Mouse (Mus musculus) CD4-positive, CD25-positive, alpha-beta regulatory T cell, adult 9 weeks (primary cell): ENCODE data around the gene Ndufa4l2. TPM values are rescaled to one million over a fixed set of nuclear protein-coding genes. Genes with fewer than 3 reads are reported as not detected.

ENCODE experiments used
- polyA plus RNA-seq: library from polyadenylated mRNA; unstranded; fragments of 100-300 nt; shearing (Covaris generic); gene quantifications from one replicate; pipeline ENCODE4 v1.2.1, GENCODE M21; 2017

Gene Ndufa4l2
- not detected for polyA plus RNA-seq

DNA sequence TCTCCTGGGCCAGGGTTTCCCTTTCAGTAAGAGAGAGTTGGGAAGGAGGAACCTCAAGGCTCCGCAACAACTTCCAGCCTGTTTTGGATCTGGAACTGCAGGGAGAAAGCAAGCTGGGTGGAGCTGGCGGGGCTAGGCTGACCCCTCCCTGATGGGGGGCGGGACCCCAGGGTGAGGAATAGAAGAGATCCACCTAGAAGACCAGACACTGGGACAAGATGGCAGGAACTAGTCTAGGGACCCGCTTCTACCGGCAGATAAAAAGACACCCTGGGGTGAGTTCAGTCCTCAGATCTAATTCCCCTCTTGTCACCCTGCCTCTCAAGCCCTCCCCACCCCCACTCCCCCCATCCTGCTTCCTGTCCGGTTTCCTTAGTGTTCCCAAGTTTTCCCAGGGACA lies at the start of gene Ndufa4l2:
Ndufa4l2 (plus strand) TSS at position 204 of the 400 bp plus-strand sequence.

DNA sequence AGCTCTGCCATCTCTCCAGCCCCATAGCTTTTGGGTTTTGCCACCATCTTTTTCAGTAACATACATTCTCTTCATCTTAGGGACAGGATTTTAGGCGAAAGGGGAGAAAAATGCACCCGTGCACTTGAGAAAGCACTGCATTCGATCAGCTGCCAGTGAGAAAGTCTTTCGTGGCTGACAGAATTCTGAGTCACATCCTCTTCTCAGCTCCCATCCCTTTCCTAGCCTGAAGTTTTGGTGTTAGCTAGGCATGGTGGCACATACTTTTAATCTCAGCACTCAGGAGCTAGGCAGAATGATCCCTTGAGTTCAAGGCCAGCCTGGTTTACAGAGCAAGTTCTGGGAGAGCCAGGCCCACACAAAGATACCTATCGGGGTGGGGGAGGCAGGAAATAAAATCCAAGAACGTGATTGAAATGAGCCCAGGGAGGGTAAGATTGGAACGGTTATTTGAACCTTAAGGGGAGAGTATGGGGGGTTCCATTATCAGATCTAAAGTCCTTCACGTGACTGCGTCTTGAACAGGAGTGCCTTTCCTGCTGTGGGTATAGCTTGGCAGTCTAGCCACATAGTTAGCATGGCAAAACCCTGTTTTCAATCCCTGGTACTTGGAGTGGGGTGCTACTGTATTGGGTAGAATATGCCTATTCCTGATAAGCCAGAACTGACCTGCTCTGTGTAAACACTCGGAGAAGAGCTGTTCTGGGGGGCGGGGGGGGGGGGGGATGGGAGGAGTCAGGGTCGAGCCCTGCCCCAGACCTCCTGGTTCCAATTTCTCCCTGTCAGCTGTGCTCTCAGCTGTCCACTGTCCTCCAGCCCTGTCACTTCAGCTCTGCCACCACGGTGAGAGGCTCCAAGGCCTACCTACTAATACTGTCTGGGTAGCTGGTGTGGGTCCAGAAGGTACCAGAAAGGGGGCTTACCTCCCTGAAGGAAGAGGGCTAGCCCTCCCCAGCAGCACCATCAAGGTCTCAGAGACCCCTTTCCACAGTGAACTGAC lies 13.6 kb upstream of the Ndufa4l2 start, which contains the start of gene Stac3:
Stac3 (plus strand) TSS at position 793 of the 1,000 bp plus-strand sequence.

DNA sequence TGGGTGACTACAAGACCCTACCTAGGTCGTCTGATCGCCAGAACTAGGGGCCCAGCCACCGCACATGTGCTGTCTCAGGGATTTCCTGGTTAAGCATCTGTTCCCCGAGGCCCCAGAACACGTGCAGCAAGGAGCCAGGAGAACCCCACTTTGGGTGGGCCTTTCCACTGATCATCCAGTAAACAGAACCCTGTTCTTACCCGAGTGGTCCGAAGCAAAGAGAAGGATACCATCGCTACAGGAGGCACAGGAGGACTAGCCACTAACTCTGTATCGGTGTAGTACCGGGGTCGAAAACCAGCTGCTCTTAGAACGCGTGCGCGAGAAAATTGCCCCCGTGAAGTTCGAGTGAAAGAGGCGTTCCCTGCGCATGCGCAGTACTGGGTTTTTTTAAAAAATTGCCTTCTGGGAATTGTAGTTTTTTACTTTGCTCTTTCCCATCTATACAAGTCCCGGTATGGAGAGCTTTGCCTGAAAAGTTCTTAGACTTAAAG lies 7.4 kb downstream of the Ndufa4l2 start, which contains the start of gene Shmt2:
Shmt2 (minus strand) TSS at position 357 of the 494 bp plus-strand sequence.

DNA sequence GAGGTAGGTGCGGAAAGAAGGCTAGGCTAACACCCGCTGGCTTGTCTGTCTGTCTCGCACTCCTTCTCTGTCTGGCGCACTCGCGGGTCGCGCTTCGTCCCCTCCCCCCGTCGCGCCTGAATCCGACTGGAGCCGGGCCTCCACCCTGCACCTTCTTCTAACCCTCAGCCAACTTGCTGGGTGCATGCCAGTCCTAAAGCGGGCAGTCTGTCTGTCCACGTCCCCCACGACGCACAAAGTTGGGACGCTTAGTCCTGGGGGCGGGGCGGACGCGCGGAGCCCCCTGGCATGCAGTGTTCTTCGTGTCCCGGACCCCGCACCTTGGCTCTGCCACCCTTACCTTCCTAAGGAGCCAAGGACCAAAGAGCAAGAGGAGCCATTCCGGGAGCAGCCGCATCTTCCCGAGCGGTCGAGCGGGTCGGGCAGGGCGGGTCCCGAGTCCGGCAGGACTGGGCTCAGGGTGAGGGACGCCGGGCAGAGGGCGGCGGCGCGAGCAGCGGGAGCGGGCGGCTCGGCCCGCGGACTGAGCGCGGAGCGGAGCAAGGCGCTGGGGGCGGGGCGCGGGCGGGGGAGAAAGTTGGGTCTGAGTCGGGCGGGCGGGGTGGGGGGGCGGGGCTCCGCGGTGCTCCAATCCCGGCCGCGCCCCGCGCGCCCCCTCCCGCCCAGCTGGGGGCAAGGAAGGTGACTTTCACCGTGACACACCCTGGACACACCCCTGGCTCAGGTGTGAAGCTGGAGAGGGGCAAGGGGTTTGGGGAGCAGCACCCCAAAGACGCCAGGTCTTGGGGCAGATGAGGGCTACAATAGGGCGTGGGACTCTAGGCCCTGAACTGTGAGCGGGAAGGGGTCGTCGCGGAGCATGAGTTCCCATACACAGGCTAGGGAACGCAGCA lies 19.5 kb downstream of the Ndufa4l2 start, which contains the start of gene Nxph4:
Nxph4 (minus strand) TSS at position 524 of the 893 bp plus-strand sequence.

Other genes with a start within 250 kb of the Ndufa4l2 start
- 136 TPM for gene Dctn2, start 248.6 kb upstream of the Ndufa4l2 start, polyA plus RNA-seq
- 8.3 TPM for gene Mbd6, start 225.9 kb upstream of the Ndufa4l2 start, polyA plus RNA-seq
- gene Mars, start 203.2 kb upstream of the Ndufa4l2 start, polyA plus RNA-seq, result 86.1 TPM
- 101 TPM for gene Arhgap9, start 193.0 kb upstream of the Ndufa4l2 start, polyA plus RNA-seq
- 0.42 TPM for gene Gli1, start 173.0 kb upstream of the Ndufa4l2 start, polyA plus RNA-seq
- not detected for gene Inhbe, start 160.6 kb upstream of the Ndufa4l2 start, polyA plus RNA-seq
- not detected for gene Inhbc, start 144.5 kb upstream of the Ndufa4l2 start, polyA plus RNA-seq
- gene R3hdm2, start 134.6 kb upstream of the Ndufa4l2 start, polyA plus RNA-seq, result 11.4 TPM
- gene Stac3, start 13.3 kb upstream of the Ndufa4l2 start, polyA plus RNA-seq, result 0.47 TPM
- gene Shmt2, start 7.5 kb downstream of the Ndufa4l2 start, polyA plus RNA-seq, result 106 TPM
- gene Nxph4, start 19.6 kb downstream of the Ndufa4l2 start, polyA plus RNA-seq, result not detected
- 1.3 TPM for gene Lrp1, start 106.2 kb downstream of the Ndufa4l2 start, polyA plus RNA-seq
- gene Stat6, start 128.0 kb downstream of the Ndufa4l2 start, polyA plus RNA-seq, result 289 TPM
- 10.1 TPM for gene Nemp1, start 151.9 kb downstream of the Ndufa4l2 start, polyA plus RNA-seq
- 66.6 TPM for gene Nab2, start 153.6 kb downstream of the Ndufa4l2 start, polyA plus RNA-seq
- gene Myo1a, start 190.2 kb downstream of the Ndufa4l2 start, polyA plus RNA-seq, result not detected
- gene Tac2, start 209.5 kb downstream of the Ndufa4l2 start, polyA plus RNA-seq, result not detected
- 0.43 TPM for gene Zbtb39, start 224.6 kb downstream of the Ndufa4l2 start, polyA plus RNA-seq
- 0.11 TPM for gene Gpr182, start 236.8 kb downstream of the Ndufa4l2 start, polyA plus RNA-seq
- gene Rdh1, start 244.8 kb downstream of the Ndufa4l2 start, polyA plus RNA-seq, result 0.22 TPM
- gene Rdh16f1, start 244.8 kb downstream of the Ndufa4l2 start, polyA plus RNA-seq, result not detected